Mouse (Mus musculus) kidney, adult 2 months (tissue): ENCODE measurements at regions not wholly inside any gene's neighbourhood (a gene's known extent, or its start where the extent isn't known, plus 50 kb on each side); places are given as distances from the start of the nearest gene placed in this dataset.
"Not testable (repeated sequence)": the region's sequence is repeated elsewhere in the genome, so short reads cannot be mapped to it uniquely, and the experiment has no call there.

ENCODE experiments used
- DNase-seq: peaks from one replicate; pipeline ENCODE4 v3.0.0; 2021
- H3K27ac ChIP-seq: fragments of 200-500 bp; 2 replicates; pipeline ENCODE4 v1.5.1; 2012; ENCODE audit warnings: low read depth, low read length, control low read depth, inconsistent platforms; ENCODE audit not compliant: insufficient read depth
- H3K27me3 ChIP-seq: fragments of 200-500 bp; replicated peaks from 2 replicates; pipeline ENCODE4 v1.6.1; 2012; ENCODE audit warnings: mild to moderate bottlenecking, moderate library complexity, low read length, inconsistent platforms; ENCODE audit not compliant: control insufficient read depth, insufficient read depth
- H3K36me3 ChIP-seq: fragments of 200-500 bp; 2 replicates; pipeline ENCODE4 v1.6.1; 2012; ENCODE audit warnings: mild to moderate bottlenecking, moderate library complexity, low read length, inconsistent platforms; ENCODE audit not compliant: control insufficient read depth, insufficient read depth
- H3K4me1 ChIP-seq: fragments of 200-500 bp; 2 replicates; pipeline ENCODE4 v1.6.1; 2011; ENCODE audit warnings: low read length; ENCODE audit not compliant: control insufficient read depth, insufficient read depth
- H3K4me3 ChIP-seq: fragments of 200-500 bp; 2 replicates; pipeline ENCODE4 v1.5.1; 2011; ENCODE audit warnings: mild to moderate bottlenecking, low read depth, low read length, control low read depth; ENCODE audit not compliant: insufficient read depth
- CTCF ChIP-seq: fragments of 200-500 bp; conservative IDR thresholded peaks from 2 replicates; pipeline ENCODE4 v1.5.1; 2011; ENCODE audit warnings: low read depth, mild to moderate bottlenecking, control low read depth, low read length, moderate library complexity, mixed read lengths; ENCODE audit not compliant: insufficient read depth, insufficient read length
- POLR2A ChIP-seq: fragments of 200-500 bp; IDR thresholded peaks from one replicate; pipeline ENCODE4 v1.6.1; 2011; ENCODE audit warnings: low read depth, low read length, control low read depth
- WGBS: fragments of 180-500 bp; shearing (Covaris S2); methylation state at CpG from one replicate; pipeline ENCODE4 v1.1.7; 2018; 5-methylcytosine and 5-hydroxymethylcytosine counted together

- 53% methylated on average over 4 of the region's 4 CpGs for WGBS
- Histone ChIP-seq H3K4me1 (no peaks in the 10 kb centered on the region), H3K36me3 (no peaks in the 10 kb centered on the region), H3K4me3 (no peak overlapping the region), H3K27me3 (no peaks in the 10 kb centered on the region), H3K27ac (no peak overlapping the region)
- TF ChIP-seq CTCF (no peak), POLR2A (no peak)
- DNase-seq, result peak; percentile 12
Measured at GRCm38 (mm10) chr1:64408807-64409582, 123.5 kb upstream of the Creb1 start.

- WGBS, result 33% methylated on average over 8 of the region's 8 CpGs
- no peaks in the 10 kb centered on the region for H3K36me3 ChIP-seq
- DNase-seq, result no peak
Measured at GRCm38 (mm10) chr1:64391525-64391924, 140.9 kb upstream of the Creb1 start.

GRCm38 (mm10) chr1:64381264-64381663 lies 151.2 kb upstream of the Creb1 start:
- 33% methylated on average over 6 of the region's 6 CpGs for WGBS
- DNase-seq, result no peak
- Histone ChIP-seq H3K4me1 (no peaks in the 10 kb centered on the region), H3K4me3 (no peak overlapping the region), H3K36me3 (no peaks in the 10 kb centered on the region), H3K27me3 (no peaks in the 10 kb centered on the region), H3K27ac (no peak overlapping the region)
- no peak for TF ChIP-seq POLR2A
- TF ChIP-seq CTCF, result no peak

More at GRCm38 (mm10) chr1:64391525-64391924, 140.9 kb upstream of the Creb1 start:
- Histone ChIP-seq H3K27ac (no peak overlapping the region), H3K27me3 (no peaks in the 10 kb centered on the region), H3K4me3 (no peak overlapping the region), H3K4me1 (no peaks in the 10 kb centered on the region)
- TF ChIP-seq POLR2A (no peak), CTCF (no peak)

- H3K27me3 ChIP-seq, H3K4me1 ChIP-seq, H3K36me3 ChIP-seq, DNase-seq, H3K4me3 ChIP-seq: not testable (repeated sequence)
- WGBS, result 60% methylated on average over 1 of the region's 1 CpGs
- H3K27ac ChIP-seq, result 0 out of 2 replicates have a peak overlapping the region, but pooled peaks have one; percentile 11
Measured at GRCm38 (mm10) chr1:64376426-64376825, 156.0 kb upstream of the Creb1 start.

- peak overlapping the region; percentile 82 for H3K27ac ChIP-seq
- peak; percentile 77 for DNase-seq
- WGBS, result 29% methylated on average over 13 of the region's 13 CpGs
Measured at GRCm38 (mm10) chr1:64374286-64375071, 158.0 kb upstream of the Creb1 start.

GRCm38 (mm10) chr1:64364095-64364494 lies 168.3 kb upstream of the Creb1 start:
- no peaks in the 10 kb centered on the region for H3K36me3 ChIP-seq
- WGBS, result 75% methylated on average over 1 of the region's 1 CpGs
- no peaks in the 10 kb centered on the region for H3K4me1 ChIP-seq
- no peak overlapping the region for H3K27ac ChIP-seq
- H3K4me3 ChIP-seq, result no peak overlapping the region
- TF ChIP-seq CTCF (no peak), POLR2A (no peak)
- DNase-seq, result no peak
- H3K27me3 ChIP-seq, result no peaks in the 10 kb centered on the region

More at GRCm38 (mm10) chr1:64374286-64375071, 158.0 kb upstream of the Creb1 start:
- Histone ChIP-seq H3K4me3 (no peak overlapping the region), H3K4me1 (peaks cover 3% of the 10 kb centered on the region; the same call in 1 of the 2 replicates), H3K36me3 (no peaks in the 10 kb centered on the region), H3K27me3 (no peaks in the 10 kb centered on the region)
- no peak for TF ChIP-seq POLR2A
- TF ChIP-seq CTCF, result no peak

GRCm38 (mm10) chr1:64361959-64362638 lies 170.3 kb upstream of the Creb1 start:
- no peaks in the 10 kb centered on the region for H3K36me3 ChIP-seq
- 57% methylated on average over 4 of the region's 4 CpGs for WGBS

More at GRCm38 (mm10) chr1:64361959-64362638, 170.3 kb upstream of the Creb1 start:
- no peak overlapping the region for H3K4me3 ChIP-seq
- no peaks in the 10 kb centered on the region for H3K4me1 ChIP-seq
- TF ChIP-seq POLR2A, result no peak
- no peak for TF ChIP-seq CTCF
- DNase-seq, result peak; percentile 23
- H3K27me3 ChIP-seq, result no peaks in the 10 kb centered on the region
- H3K27ac ChIP-seq, result no peak overlapping the region
